Mouse (Mus musculus): ENCODE measurements around the gene Camkmt.

DNA sequence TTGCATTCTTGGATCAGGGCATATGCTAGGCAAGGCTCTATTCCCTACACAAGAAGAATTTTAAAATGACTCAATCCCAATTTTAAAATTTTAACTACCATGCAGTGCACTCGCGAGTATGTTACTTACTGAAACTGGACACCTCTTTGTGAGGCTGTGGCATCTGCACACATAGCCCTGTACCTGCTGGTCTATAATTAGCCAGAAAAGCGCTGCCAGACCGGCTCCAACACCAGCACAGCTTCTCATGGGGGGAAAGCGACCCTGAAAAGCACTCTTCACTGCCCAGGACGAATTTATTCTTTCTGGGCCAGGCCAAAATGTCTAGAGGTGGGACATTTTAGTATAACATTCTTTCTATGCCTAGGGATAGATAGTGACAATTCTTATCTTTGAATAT lies 19.7 kb upstream of the Camkmt start:
- TF ChIP-seq EP300 (IDR thresholded peaks at IDR 0.05; ENCODE audit: low read depth) (no peak), CTCF (IDR thresholded peaks at IDR 0.05; ENCODE audit: low read depth) (no peak)
